Mouse (Mus musculus): ENCODE measurements around the gene Smdt1.
"Not testable (repeated sequence)": the region's sequence is repeated elsewhere in the genome, so short reads cannot be mapped to it uniquely, and the experiment has no call there.

The Smdt1 gene

GRCm38 (mm10) chr15:82368851-82369250, 30.1 kb downstream of the Smdt1 start:
- no peak for DNase-seq (ENCODE audit: low spot score in 2 of 2)

- no peak for DNase-seq (ENCODE audit: low spot score in 2 of 2)
Observed at GRCm38 (mm10) chr15:82372446-82372845, 33.7 kb downstream of the Smdt1 start.

- DNase-seq (ENCODE audit: low spot score in 2 of 2), result no peak
Observed at GRCm38 (mm10) chr15:82372991-82373390, 34.2 kb downstream of the Smdt1 start.

DNA sequence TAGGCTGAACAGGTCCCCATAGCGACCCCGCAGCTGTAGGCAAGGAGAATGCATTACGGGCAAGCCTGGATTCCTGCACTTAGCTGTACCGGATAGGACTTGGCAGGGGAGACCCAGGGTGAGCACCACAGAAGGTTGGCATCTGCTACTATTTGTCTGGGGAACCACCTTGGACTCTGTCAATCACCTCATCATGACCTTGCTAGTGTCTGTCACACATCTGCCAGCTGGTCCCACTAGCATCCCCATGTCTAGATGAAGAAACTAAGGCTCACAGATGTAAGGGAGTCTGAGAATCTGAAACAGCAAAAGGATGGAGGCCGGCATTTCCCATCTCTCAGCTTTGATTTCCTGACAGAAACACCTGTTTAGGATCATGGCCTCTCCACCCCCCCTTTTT, 35.7 kb downstream of the Smdt1 start:
- no peak for DNase-seq (ENCODE audit: low spot score in 2 of 2)

GRCm38 (mm10) chr15:82375855-82376254, 37.1 kb downstream of the Smdt1 start:
- no peak for DNase-seq (ENCODE audit: low spot score in 2 of 2)

GRCm38 (mm10) chr15:82376393-82377138, 37.8 kb downstream of the Smdt1 start:
- DNase-seq (ENCODE audit: low spot score in 2 of 2), result no peak

DNA sequence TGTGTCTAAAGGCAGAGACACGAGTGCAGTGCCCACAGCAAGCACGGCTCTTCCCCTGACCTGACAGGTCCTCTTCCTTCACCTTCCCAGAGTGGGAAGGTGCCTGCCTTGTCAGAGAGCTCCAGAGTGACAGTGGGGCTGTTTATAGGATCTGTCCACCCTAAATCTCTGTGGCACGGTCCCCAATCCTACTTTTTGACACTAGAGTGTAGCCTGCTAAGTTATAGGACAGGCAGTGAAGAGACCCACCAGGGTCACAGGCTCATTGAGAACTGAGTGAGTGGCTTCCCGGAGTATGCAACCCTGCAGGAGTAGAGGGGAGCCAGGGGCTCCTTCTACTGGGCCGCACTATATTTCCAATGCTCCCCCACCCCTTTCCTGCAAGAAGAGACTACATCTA, 38.9 kb downstream of the Smdt1 start:
- DNase-seq (ENCODE audit: low spot score in 2 of 2), result no peak

DNA sequence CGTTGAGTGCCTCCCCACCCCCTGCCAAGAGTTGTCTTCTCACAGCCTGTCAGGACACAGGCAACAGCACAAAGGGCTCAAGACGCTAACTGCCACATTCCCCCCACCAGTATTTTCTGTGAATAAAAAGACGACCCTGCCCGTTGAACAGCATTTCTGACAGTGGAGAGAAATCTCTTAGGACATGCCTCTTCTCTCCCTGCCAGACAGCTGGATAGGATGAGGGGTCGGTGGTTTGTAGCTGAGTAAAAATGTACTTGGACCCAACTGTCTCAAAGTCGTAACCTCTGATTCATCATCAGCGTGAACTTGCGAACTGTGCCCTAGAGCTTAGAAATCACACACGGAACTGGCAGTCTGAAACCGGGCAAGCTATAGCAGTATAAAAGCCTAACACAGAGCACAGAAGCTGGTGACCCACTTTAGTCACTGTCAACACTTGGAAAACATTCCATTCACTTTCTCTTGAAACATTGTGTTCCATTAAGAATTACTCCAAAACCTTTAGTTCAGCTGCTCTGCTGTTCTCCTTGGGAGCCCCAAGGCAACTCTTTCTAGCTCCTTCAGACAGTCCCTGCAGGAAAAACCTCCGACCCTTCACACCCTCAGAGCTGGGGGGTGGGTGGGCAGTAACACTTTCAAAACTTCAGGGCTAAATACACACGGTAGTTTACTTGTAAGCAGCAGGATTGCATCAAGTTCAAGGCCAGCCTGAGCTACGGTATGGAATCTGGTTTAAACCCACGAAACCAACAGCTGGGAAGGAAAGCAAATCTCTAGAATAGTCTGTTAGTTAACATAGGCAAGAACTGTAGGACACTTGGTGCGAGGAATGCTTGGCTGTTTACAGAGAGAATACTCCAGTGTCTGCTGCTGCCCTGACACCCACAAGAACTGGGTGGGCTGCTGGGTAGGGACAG, 39.8 kb downstream of the Smdt1 start:
- no peak for DNase-seq (ENCODE audit: low spot score in 2 of 2)

DNA sequence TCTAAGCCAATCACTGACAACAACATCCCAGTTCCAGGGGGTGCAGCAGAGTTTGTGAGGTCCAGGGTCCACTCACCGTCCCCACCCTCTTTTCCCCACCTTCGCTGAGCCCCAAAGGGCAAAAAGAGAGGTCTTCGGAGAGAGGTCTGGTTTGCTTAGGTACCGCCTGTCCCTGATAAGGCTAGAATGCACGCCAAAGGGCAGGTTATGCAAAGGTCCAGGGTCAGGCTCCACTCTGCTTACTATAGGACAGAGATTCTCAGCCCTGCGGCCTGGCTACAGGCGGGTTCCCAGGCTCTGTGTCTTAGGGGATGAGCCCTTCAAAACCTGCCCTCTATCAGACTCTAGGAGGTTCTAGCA, 40.7 kb downstream of the Smdt1 start:
- DNase-seq (ENCODE audit: low spot score in 2 of 2), result no peak

DNA sequence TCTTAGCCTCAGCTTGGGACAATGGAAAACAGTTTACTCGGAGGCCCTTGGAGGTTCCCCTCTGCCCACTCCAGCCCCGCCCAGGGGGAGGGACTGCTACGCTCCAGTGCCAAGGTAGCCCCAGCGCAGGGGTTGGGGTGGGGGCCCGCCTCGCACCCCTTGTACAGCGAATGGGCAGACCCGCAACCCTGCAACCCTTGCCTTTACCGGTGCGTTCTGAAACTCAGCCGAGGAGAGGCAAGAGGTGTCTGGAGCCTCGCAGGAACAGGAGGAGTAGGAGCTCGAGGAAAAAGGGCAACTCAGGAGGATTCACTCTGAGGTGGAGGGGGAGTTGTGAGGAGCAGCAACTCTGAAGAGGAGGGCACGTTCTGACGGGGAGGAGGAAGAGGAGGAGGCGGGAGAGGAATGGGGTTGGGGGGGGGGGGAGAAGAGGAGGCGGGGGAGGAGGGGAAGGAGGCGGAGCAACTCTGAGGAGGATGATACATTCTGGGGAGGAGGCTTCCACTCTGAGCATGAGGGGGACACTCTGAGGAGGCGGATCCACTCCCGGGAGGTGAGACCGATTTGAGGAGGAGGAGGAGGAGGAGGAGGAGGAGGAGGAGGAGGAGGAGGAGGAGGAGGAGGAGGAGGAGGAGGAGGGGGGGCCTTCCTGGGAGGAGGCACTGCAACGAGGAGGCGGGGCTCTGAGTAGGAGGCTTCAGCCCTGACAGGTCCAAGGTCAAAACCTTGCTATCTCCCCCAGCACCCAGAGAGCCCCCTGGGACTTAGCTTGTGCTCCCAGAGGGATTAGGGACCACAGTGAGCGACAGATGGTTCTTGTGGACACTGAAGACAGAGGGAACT, 41.3 kb downstream of the Smdt1 start, which contains the start of gene Cyp2d22:
Cyp2d22 (minus strand) TSS at position 390 of the 843 bp plus-strand sequence.
- peak in 1 of 2 experiments; percentile 39 for DNase-seq (ENCODE audit: low spot score in 2 of 2)

GRCm38 (mm10) chr15:82380714-82381062, 41.9 kb downstream of the Smdt1 start:
- DNase-seq (ENCODE audit: low spot score in 2 of 2), result no peak

- no peak for DNase-seq (ENCODE audit: low spot score in 2 of 2)
Observed at GRCm38 (mm10) chr15:82382441-82382840, 43.7 kb downstream of the Smdt1 start.

- DNase-seq (ENCODE audit: low spot score in 2 of 2), result no peak
Observed at GRCm38 (mm10) chr15:82385729-82386128, 47.0 kb downstream of the Smdt1 start.

- not testable (repeated sequence) for DNase-seq (ENCODE audit: low spot score in 2 of 2)
Observed at GRCm38 (mm10) chr15:82389916-82390315, 51.2 kb downstream of the Smdt1 start.

GRCm38 (mm10) chr15:82393922-82394321, 55.2 kb downstream of the Smdt1 start, which contains the start of gene Cyp2d11:
Gene Cyp2d11 (minus strand): TSS chr15:82394022.
- DNase-seq (ENCODE audit: low spot score in 2 of 2), result not testable (repeated sequence)

GRCm38 (mm10) chr15:82395955-82396354, 57.2 kb downstream of the Smdt1 start:
- DNase-seq (ENCODE audit: low spot score in 2 of 2), result not testable (repeated sequence)
